Mouse (Mus musculus): Measurements from ENCODE around the gene Amot. TPM values are rescaled to one million over a fixed set of nuclear protein-coding genes. Genes with fewer than 3 reads are reported as not detected.
A peak's percentile ranks its signal among the peaks of the same experiment; 100 is the strongest.

Gene Amot
- total RNA-seq, 2 experiments from 2014 or later, result 30.9 to 32.4 TPM

DNA sequence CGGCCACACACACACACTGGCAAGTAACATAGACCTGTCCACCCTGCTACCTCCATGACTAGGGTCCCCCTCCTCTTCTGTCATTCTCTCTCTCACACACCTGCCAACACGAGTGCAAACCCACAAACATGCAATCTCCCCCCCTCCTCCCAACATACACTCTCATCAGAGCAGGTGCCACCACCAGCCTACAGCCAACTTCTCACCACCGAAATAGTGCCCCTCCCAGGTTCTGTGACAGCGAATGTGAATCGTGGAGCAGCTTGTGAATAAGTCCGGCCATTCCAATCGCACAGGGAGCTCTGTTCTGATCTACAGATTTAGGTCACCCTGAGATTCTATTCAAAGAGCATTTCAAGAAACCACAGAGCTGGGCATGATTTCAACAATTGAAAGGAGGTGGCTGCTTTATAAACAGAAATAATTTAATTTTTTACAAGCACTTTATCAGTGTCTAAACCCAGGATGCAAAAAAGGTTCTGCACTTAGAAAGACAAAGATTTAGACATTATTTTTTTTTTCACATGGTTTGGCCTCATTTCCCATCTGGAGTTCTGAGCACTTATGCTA lies 21.4 kb downstream of the Amot start:
- no peak for DNase-seq (ENCODE audit: low spot score in 2 of 2)

DNA sequence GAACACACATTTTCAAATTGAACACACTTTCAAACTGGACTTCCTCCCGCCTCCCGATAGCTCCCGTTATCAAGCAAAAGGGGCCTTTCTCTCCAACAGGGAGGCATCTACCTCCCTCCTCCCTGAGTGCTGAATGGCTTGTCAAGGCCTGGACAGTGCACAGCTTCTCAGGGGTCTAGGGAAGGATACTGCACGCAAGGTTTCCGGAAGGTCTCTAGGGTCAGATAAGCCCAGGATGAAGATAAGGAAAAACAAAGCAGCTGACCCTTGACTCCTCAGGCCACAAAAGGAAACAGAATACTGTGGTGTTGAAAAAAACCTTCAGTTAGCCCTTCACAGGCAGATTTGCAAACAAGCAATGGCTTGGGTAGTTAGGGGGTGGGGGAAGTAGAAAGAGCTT lies 22.6 kb downstream of the Amot start:
- no peak for DNase-seq (ENCODE audit: low spot score in 2 of 2)

DNA sequence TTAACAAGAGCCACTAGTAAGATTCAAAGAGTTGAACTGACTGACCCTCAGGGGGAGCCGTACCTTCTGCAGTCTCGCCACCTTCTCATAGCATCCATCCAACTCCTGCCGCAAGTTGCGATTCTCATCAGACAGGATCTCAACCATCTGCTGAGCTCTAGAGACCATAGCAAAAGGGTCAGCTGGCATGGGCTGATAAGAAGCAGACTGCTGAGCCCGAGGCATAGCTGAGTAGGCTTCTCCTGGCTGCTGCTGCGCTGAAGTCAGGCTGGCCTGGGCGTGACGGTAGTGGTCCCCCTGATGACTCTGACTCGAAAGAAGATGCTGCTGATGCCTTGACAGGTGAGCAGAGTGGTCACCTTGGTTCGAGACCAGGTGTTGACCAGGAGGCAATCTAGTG lies 25.0 kb downstream of the Amot start:
- no peak for DNase-seq (ENCODE audit: low spot score in 2 of 2)

DNA sequence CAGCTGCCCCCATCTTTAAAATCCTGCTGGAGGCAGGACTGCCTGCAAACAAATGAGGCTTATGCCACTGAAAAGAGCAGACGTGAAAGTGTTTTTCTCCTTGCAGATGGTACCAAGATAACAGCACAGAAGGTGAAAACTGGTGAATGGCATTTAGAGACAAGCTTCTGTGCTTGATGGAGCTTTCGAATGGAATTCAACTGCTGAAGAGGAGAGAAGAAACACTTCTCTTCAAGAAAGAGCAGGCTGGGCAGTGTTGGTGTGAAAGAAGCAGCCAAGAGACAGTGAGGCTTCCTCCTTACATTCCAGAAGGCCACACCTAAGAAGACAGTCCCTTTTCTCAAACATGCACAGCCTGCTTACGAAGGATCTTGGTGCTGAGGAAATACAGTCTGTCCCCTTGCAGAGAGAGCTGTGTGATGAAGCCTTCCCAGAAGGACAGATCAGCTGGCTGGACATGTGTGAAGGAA lies 27.2 kb downstream of the Amot start:
- peak in 1 of 2 experiments; percentile 21 for DNase-seq (ENCODE audit: low spot score in 2 of 2)

DNA sequence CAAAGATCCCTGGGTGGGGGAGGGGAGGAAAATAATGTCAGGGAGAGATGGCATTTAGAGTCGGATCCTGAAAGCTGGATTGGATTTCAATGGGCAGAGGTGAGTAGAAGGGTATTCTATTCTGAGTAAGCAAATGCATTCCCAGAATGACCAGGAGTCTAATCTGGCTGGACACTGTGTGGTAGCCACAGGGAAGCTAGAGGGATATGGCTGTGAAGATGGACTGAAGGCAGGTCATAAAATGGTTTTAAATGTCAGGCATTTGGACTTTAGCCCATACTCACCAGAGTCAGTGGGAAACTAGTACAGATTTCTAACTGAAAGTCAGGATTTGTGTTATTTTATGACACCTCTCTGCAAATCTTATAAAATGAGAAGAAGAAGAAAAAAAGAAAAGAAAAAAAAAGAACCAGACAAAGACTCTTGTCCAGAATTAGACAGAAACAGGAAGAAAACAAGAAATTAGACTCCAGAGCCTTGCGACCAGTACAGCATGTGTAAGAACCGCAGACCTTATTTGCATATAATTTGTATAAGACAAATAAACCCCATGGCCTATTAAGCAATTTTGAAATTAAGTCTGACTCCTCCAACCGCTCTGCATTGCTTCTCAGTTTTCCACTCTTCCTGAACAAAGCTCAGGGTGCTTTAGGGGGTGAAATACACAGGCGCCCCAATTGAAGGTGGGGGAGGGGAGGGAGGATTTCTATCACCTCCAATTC lies 27.8 kb downstream of the Amot start:
- no peak for DNase-seq (ENCODE audit: low spot score in 2 of 2)

DNA sequence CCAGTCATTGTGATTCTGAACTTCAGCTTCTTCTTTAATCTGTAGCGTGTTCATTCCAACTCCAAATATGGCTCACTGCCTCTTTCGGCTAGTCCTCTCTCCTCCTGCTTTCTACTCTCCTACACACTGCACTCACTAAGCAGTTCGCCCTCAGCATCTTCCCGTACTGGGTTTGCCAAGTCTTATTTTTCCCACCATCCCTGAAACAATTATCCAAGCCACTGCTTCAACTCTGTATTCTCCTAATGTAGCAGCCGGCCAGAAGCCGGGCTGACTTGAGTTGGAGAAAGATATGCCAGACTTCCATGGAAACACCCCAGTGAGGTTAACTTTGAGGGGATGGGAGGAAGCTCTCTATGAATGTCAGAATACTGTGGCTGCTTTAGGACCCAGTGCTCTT lies 36.7 kb downstream of the Amot start:
- peak in 1 of 2 experiments; percentile 23 for DNase-seq (ENCODE audit: low spot score in 2 of 2)

DNA sequence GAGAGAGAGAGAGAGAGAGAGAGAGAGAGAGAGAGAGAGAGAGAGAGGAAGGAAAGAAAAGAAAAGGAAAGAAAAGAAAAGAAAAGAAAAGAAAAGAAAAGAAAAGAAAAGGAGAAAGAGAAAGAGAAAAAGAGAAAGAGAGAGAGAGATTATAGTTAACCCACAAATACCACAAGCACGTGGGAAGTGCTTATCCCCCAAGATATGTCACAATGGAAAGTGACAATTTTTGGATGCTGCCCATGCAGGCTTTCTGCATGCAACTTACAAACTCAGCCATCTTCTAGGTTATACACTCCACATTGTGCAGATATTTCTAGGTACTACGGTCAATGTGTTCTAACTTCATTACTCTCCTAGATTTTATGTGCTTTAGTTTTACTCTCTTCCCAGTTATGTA lies 41.5 kb downstream of the Amot start:
- no peak for DNase-seq (ENCODE audit: low spot score in 2 of 2)

DNA sequence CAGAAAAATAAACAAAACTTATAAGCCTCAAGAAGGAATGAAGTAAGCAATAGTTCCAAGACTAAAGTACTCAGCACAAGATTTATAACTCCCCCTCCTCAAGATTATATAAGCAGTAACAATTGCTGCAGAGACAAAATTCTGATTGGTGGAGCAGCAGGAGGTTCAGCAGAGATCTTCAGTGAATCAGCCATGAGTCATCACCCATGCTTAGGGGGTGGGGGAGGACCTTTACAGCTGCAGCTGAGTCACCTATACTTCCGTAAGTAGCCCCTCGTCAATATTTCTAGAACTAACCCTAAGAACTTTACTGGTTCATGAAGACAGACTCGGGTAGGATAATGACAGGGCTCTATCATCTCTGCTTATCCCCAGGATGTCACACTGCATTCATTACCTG lies 43.6 kb downstream of the Amot start:
- DNase-seq (ENCODE audit: low spot score in 2 of 2), result no peak

DNA sequence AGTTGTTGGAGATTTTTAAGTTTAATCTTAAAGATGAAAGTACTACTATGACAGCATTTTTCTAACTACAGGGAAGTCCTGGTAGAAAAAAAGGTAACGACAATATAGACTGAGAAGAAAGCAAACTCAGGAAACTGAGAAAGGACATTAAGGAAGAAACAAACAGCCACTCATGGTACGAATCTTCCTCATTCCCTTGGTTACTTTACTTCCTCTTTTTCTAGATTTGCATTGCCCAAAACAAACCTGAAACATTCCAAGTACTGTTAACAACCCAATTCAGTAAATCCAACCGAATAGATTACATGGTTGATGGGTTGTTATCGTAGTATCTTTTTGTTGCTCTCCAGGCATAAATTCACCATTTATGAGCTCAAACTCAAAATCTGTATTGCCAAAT lies 48.7 kb downstream of the Amot start:
- no peak for DNase-seq (ENCODE audit: low spot score in 2 of 2)

DNA sequence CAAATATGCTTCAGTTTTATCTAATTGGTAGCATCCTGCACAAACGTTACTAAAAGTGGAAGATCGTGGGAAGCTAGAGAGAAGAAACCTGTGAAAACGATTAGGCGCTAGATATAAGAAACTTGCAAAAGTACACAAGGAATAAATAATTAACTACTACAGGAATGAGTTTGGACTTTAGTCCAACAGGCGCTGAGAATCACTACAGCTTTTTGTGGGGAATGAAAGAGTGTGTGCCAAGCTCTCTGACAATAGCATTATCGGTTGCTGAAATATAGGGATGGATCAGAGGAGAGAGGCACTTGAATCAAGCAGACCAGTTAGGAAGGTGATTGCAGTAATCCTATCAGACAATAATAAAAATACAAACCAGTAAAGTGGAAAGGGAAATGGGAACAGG lies 49.4 kb downstream of the Amot start:
- DNase-seq (ENCODE audit: low spot score in 2 of 2), result no peak

DNA sequence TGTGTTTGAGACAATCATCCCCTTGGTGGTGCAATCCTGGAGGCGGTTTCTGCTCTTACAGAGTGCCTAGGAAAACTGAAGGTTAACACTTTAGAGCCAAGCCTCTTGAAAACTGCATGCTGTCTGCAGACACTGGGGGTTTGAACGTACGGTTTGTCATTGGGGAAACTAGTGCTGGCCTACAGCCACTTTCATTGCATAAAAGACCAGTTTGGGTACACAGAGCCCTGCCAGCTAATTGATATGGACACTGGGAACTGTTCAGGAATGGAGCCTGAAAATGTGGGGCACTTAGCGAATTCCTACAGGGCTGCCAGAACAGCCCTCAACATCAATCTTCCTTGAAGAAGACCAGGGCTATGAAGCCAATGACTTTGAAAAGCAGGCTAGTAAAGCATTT lies 50.2 kb downstream of the Amot start:
- peak in 1 of 2 experiments; percentile 43 for DNase-seq (ENCODE audit: low spot score in 2 of 2)

DNA sequence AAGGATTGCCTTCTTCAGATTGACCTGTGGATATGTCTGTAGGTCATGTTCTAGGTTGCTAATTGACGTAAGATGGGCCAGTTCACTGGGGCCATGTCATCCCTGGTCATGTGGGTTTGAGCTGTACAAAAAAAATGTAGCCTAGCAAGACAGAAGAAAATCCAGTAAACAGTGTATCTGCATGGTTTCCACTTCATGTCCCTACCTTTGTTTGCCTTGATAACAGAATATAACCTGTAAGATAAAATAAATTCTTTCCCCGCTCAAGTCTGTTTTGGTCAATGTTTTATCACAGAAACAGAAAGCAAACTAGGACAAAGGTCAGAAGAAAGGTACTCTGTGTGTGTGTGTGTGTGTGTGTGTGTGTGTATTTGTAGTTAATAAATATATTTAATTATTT lies 63.5 kb downstream of the Amot start:
- no peak for DNase-seq (ENCODE audit: low spot score in 2 of 2)

DNA sequence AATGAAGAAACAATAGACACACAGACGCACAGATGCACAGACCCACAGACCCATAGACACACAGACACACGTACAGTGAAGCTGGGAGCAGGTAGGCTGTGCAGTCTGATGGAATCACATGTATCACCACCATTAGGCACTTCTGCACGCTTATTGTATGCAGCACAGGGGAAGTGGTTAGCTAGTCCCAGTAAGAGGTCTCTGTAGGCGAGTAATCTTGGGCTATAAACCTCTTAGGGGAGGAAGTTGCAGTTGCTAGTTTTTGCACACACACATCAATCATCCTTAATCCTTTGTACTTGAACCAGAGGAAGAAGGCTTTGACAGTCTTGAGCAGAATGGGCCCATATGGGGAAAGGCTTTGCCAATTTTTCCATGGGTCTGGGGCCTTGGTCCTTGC lies 71.3 kb downstream of the Amot start:
- no peak for DNase-seq (ENCODE audit: low spot score in 2 of 2)

DNA sequence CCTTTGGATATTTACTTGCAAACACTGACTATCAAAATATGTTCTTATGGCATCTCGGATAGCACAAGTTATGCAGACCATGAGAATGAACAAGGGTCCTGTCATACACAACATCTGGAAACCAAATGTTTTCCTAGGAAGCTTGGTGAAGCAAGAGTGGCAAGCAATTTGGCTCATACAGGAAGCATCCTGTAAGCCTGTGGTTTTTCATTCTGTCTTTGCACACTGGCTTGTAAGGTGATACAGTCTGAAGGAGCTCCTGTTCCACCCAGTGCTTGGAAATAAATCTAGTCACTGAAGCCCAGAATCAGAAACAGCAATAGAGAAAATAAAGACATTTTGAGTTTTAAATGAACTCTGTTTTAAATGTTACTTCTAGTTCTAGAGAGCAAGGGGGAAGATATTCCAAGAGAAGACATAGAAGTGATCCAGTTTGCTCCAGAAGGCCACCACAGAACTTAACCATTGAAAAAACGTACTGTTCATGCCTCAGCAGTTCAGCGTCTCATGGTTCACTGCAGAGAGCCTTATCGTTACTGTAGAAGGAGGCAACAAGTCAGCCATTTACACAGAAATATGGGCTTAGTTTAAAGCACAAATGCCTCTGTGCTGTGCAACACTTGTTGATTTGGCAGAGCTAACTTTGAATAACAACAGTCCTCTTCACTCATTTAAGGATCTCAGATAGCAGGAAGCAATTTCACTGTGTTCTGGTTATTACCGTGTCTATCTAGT lies 74.0 kb downstream of the Amot start:
- DNase-seq (ENCODE audit: low spot score in 2 of 2), result no peak

DNA sequence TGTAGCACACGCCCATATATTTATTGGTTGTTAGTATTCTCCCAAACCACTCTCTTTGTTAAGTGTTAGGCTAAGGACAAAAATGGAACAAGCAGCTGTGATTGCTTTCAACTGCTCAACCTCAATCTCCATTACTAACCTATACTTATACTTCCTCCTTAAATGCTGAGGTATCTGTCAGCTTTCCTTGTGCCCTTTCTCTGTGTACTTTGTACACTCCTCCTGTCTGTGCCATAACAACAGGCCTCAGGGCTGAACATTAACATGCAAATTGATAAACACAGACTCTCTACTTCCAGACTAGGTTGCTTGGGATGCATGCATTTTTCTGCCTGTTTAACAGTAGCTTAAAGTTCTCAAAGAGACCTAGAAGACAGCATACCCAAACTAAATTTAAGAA lies 76.2 kb downstream of the Amot start:
- no peak for DNase-seq (ENCODE audit: low spot score in 2 of 2)

DNA sequence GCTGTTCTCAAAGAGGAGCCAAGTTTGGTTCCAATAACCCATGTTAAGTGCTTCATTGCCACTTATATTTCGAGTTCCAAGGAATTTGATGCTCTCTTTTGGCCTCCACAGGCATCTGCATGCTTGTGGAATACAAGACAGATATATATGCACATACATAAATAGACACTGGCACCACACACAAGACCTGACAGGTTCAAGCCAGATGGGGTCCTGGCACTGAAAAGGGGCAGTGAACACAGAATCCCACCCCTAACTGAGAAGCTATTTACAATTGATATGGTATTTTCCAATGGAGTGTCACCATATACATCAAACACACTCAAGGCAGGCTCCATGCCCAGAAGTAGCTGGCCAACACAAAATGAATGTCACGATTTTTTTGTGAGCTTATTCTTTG lies 81.0 kb downstream of the Amot start:
- DNase-seq (ENCODE audit: low spot score in 2 of 2), result no peak

DNA sequence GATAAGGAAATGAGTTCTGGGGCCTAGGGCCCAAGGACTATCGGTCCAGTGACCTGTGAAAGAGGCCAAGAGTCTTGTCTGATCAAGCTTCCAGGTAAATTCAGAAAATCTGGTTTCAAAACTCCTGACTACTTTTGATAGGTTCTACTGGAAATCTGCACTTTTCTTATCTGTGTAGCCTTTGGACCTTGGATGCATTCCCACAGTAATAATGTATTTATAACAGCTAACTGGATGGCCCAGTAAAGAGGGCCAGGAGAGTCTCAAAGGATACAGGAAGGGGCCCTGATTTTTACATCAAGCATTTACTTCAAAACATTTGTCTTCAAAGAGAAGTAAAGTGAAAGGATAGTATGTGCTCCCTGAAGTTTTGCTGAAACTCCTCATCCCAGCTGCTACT lies 90.7 kb downstream of the Amot start:
- no peak for DNase-seq (ENCODE audit: low spot score in 2 of 2)

DNA sequence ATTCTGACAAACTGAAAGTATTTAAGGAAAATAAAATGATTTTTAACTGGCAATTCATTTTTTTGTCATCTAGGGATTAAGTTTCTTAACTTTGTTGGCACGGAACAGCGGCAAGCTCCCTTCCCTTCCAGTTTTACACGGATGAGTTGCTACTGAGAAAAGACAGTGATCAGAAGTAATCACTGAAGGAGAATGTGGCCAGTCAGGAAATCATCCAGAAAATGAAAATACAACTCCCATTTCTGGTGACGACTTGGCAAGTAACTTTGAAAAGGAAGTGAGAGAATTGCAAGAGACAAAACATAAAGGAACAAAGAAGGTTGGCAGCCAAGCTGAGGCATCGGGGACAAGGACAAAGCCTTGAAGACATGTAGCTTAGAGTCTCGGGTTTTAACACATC lies 93.6 kb downstream of the Amot start:
- DNase-seq (ENCODE audit: low spot score in 2 of 2), result no peak

DNA sequence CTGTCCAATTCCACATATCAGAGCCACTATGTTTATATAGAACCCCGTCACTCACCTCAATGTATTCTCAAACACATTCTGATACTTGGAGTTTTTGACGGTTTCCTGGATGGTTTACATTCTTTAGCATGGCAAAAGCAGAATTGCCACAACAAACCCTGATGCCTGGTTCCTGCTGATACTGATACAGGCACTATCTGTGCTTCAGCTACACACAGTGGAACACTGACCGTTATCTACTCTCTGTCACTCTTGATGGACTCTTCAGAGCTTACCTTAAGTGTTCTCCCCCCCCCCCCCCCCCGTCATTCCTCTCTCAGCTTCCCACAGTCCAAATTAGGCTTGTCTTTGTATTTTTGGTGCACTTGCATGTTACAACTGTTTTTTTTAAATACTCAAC lies 98.9 kb downstream of the Amot start:
- no peak for DNase-seq (ENCODE audit: low spot score in 2 of 2)

DNA sequence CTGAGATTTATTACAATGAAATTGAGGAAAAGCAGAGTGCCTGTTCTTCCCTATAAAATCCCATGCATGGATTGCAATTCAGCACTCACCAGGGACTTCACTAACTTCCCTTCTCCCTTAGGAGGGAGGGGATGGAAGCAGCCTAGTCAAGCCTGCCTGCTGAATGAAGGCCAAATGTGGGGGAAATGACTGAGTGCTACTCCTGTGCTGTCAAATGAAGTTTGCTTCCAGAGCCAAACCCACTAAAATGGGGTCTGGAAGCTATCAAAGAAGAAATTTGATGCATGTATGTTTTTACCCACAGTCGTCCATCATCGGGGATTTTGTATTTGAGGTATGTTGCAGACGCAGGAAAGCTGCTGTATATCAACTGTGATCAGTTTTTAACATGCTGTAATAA lies 103.1 kb downstream of the Amot start:
- DNase-seq (ENCODE audit: low spot score in 2 of 2), result no peak

DNA sequence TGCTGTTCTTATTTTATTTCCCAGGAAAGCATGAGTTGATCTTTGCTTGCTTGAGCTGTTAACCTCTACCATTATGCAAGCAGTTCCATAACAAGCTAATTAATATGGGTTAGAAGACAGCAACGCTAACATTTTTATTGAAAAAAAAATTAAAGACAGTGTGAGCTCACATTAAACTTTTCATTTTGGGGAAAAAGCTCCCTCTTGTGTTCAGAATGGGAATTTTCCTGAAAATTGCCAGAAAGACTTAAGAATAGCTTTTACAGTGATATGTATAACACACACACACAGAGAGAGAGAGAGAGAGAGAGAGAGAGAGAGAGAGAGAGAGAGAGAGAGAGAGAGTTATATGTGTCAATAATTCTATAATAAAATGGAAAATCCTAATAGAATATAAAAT lies 105.7 kb downstream of the Amot start:
- peak in 1 of 2 experiments; percentile 28 for DNase-seq (ENCODE audit: low spot score in 2 of 2)

Data from layer of hippocampus, postnatal 14 days (tissue).